Mouse (Mus musculus) lung, adult 2 months (tissue): ENCODE data around the gene Rai1.

ENCODE experiments used
- CTCF ChIP-seq: fragments of 200-500 bp; IDR thresholded peaks from 2 replicates; pipeline ENCODE4 v1.5.1; 2011; ENCODE audit warnings: mild to moderate bottlenecking, low read length, control low read depth; ENCODE audit not compliant: insufficient read depth
- POLR2A ChIP-seq: fragments of 200-500 bp; IDR thresholded peaks from 2 replicates; pipeline ENCODE4 v1.6.1; 2011; ENCODE audit warnings: low read depth, mild to moderate bottlenecking, control low read depth, low read length, borderline replicate concordance; ENCODE audit errors: extremely low read depth

DNA sequence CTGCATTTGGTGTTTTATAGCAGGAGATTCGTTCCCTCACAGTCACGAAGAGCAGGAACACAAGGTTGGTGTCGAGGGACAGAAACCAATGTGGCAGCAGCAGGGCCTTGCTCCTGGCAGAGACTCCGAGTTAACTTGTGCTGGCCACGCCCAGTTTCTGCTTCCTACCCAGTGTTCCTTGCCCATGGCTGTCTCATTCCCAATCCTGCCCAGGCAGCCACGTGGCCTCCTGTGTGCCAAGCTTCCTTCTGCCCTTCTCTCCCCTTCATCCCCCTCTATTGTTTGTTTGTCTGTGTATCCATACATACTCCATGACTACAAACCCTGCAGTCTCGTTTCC, 13.4 kb upstream of the Rai1 start:
- TF ChIP-seq CTCF (no peak), POLR2A (no peak)
